Mouse (Mus musculus) inflammation-experienced regulatory T-cells, adult 16 weeks (primary cell): ENCODE data around the gene Mstn. TPM values are rescaled to one million over a fixed set of nuclear protein-coding genes. Genes with fewer than 3 reads are reported as not detected.

ENCODE experiments used
- polyA plus RNA-seq: library from polyadenylated mRNA; unstranded; fragments of 100-300 nt; shearing (Covaris generic); gene quantifications from one replicate; pipeline ENCODE4 v1.2.1, GENCODE M21; 2017

Mstn gene
- not detected for polyA plus RNA-seq

GRCm38 (mm10) chr1:53061340-53061739, at the start of gene Mstn:
Gene Mstn, plus strand, starts transcription at chr1:53061640.

GRCm38 (mm10) chr1:53020079-53020478, 41.4 kb upstream of the Mstn start, which contains the start of gene 1700019D03Rik:
Gene 1700019D03Rik, minus strand, starts transcription at chr1:53020179.

Other genes starting within 250 kb of the Mstn start
- 131 TPM for gene Inpp1, start 244.0 kb upstream of the Mstn start, polyA plus RNA-seq
- gene Hibch, start 216.7 kb upstream of the Mstn start, polyA plus RNA-seq = 29.9 TPM
- gene 1700019D03Rik, start 41.5 kb upstream of the Mstn start, polyA plus RNA-seq = 8.4 TPM
- not detected for gene 1700019A02Rik, start 126.0 kb downstream of the Mstn start, polyA plus RNA-seq
- 33.2 TPM for gene Pms1, start 235.4 kb downstream of the Mstn start, polyA plus RNA-seq
- gene Ormdl1, start 235.5 kb downstream of the Mstn start, polyA plus RNA-seq = 91.0 TPM
- not detected for gene Gm28778, start 235.5 kb downstream of the Mstn start, polyA plus RNA-seq